Mouse (Mus musculus) limb, embryonic 11.5 days (tissue): Measurements from ENCODE around the gene Ap2b1. TPM values are rescaled to one million over a fixed set of nuclear protein-coding genes. Genes with fewer than 3 reads are reported as not detected.

ENCODE experiments used
- ATAC-seq: fragments of 200-750 bp; cut with Nextera tagmentation; 2 replicates; pipeline ENCODE4 v1.8.0; 2017; ENCODE audit warnings: low read depth; ENCODE audit not compliant: insufficient number of reproducible peaks, low FRiP score, low TSS enrichment
- DNase-seq: peaks from one replicate; pipeline ENCODE4 v3.0.0-alpha.2; 2015; ENCODE audit warnings: low spot score
- H3K27ac ChIP-seq: fragments of 300-500 bp; sonication (generic); replicated peaks from 2 replicates; pipeline ENCODE4 v1.5.1; 2014; ENCODE audit warnings: low read depth, mild to moderate bottlenecking, low read length
- H3K27me3 ChIP-seq: fragments of 300-500 bp; sonication (generic); 2 replicates; pipeline ENCODE4 v1.6.1; 2014; ENCODE audit warnings: mild to moderate bottlenecking, low read length, mixed read lengths; ENCODE audit not compliant: control insufficient read depth, insufficient read depth
- H3K36me3 ChIP-seq: fragments of 300-500 bp; sonication (generic); 2 replicates; pipeline ENCODE4 v1.6.1; 2014; ENCODE audit warnings: mild to moderate bottlenecking, low read length, moderate library complexity, mixed read lengths; ENCODE audit not compliant: control insufficient read depth, insufficient read depth
- H3K4me1 ChIP-seq: fragments of 300-500 bp; sonication (generic); 2 replicates; pipeline ENCODE4 v1.6.1; 2014; ENCODE audit warnings: low read length, mixed read lengths; ENCODE audit not compliant: control insufficient read depth, insufficient read depth
- H3K4me2 ChIP-seq: fragments of 300-500 bp; sonication (generic); 2 replicates; pipeline ENCODE4 v1.6.1; 2014; ENCODE audit warnings: low read depth, mild to moderate bottlenecking, moderate library complexity; ENCODE audit not compliant: severe bottlenecking
- H3K4me3 ChIP-seq: fragments of 300-500 bp; sonication (generic); 2 replicates; pipeline ENCODE4 v1.5.1; 2014; ENCODE audit warnings: low read depth, low read length
- H3K9ac ChIP-seq: fragments of 300-500 bp; sonication (generic); 2 replicates; pipeline ENCODE4 v1.6.1; 2014; ENCODE audit warnings: mild to moderate bottlenecking, low read length
- H3K9me3 ChIP-seq: fragments of 300-500 bp; sonication (generic); 2 replicates; pipeline ENCODE4 v1.6.1; 2016; ENCODE audit warnings: low read length; ENCODE audit not compliant: control insufficient read depth
- WGBS: fragments of 180-500 bp; shearing (Covaris S2); extraction: QIAGEN DNeasy Blood & Tissue Kit; methylation state at CpG from one replicate; pipeline ENCODE4 v1.1.7; 2014; 5-methylcytosine and 5-hydroxymethylcytosine counted together
- polyA plus RNA-seq: library from polyadenylated mRNA; unstranded; fragments of >200 nt; fragmentation: Nextera tagmentation; extraction: Ambion mirVana; gene quantifications from 2 replicates; pipeline ENCODE4 v1.2.1, GENCODE M21; 2014

Gene Ap2b1
- polyA plus RNA-seq, 1 experiment from 2014 or later = 72.1 TPM

DNA sequence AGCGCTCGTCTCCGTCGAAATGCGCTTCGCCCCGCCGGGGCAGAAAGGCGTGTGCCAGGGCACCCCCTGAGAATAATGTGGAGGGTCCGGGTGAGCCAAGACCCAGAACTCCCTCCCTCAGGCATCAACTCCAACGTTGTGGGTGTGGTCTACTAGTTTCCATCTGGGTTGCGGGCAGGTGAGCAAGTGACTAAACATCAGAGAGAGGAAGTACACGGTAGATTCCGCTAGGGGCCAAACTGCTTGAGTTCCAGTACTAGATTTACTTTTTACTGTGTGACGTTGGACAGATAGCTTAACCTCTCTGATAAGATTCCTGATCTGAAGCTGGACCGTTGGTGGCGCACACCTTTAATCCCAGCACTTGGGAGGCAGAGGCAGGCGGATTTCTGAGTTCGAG lies 146.2 kb downstream of the Ap2b1 start:
- Histone ChIP-seq H3K27me3 (peaks cover 43% of the 10 kb centered on the region), H3K36me3 (no peaks in the 10 kb centered on the region; the same call in 1 of the 2 replicates), H3K9ac (no peak overlapping the region), H3K4me2 (peak overlapping the region; percentile 41), H3K4me1 (0 out of 2 replicates have a peak, but pooled peaks cover 3% of the 10 kb centered on the region), H3K4me3 (peak overlapping the region; percentile 10; the same call in 1 of the 2 replicates), H3K9me3 (no peaks in the 10 kb centered on the region), H3K27ac (no peak overlapping the region)
- WGBS = 30% methylated on average over 19 of the region's 19 CpGs
- ATAC-seq = no peak
- no peak for DNase-seq

DNA sequence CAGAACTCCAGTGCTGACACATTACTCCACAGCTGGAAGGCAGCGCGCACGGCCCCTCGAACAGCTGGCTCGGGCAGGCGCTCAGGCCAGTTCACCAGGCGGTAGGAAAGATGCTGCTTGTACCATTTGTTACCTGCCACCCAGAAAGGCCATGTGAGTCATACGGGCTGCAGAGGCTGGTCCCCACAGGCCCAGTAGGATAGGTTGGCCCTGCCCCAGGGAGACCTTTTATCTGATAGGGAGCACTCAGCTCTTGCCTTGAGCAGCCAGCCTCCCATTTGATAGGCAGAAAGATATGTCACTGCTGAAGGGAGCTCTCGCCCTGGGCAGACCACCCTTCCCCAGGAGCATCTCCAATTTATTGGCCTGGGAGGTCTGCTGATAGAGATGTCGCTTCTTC lies 148.8 kb downstream of the Ap2b1 start:
- ATAC-seq (no peak), DNase-seq (no peak)
- Histone ChIP-seq H3K9me3 (no peaks in the 10 kb centered on the region), H3K4me2 (no peak overlapping the region), H3K4me3 (no peak overlapping the region), H3K36me3 (no peaks in the 10 kb centered on the region), H3K9ac (no peak overlapping the region), H3K27ac (no peak overlapping the region), H3K4me1 (0 out of 2 replicates have a peak, but pooled peaks cover 3% of the 10 kb centered on the region), H3K27me3 (peaks cover 26% of the 10 kb centered on the region)
- WGBS = 53% methylated on average over 10 of the region's 10 CpGs

- ATAC-seq = no peak
- Histone ChIP-seq H3K9me3 (no peaks in the 10 kb centered on the region), H3K4me2 (no peak overlapping the region), H3K4me1 (0 out of 2 replicates have a peak, but pooled peaks cover 3% of the 10 kb centered on the region), H3K9ac (no peak overlapping the region), H3K36me3 (no peaks in the 10 kb centered on the region), H3K4me3 (no peak overlapping the region), H3K27me3 (peaks cover 21% of the 10 kb centered on the region), H3K27ac (no peak overlapping the region)
- 41% methylated on average over 16 of the region's 16 CpGs for WGBS
- no peak for DNase-seq
Observed at GRCm38 (mm10) chr11:83448021-83448926, 149.4 kb downstream of the Ap2b1 start.

DNA sequence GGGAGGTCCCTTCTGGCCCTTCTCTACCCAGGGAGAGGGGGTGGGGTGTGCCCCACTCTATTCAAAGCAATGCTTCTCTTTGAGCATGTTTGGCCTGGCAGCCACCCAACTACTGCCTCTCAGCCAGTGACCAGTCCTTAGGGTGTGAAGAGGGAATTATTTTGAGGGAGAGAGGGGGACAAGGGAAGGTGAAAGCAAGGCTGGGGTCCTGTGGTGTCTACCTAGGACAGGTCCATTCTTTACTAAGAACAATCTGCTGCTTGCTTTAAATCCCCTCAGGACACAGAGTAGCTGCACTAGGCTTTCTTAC lies 150.1 kb downstream of the Ap2b1 start:
- H3K9ac ChIP-seq = no peak overlapping the region
- H3K4me2 ChIP-seq = no peak overlapping the region
- H3K9me3 ChIP-seq = no peaks in the 10 kb centered on the region
- H3K27me3 ChIP-seq = peaks cover 15% of the 10 kb centered on the region
- ATAC-seq (no peak), DNase-seq (no peak)
- 0 out of 2 replicates have a peak, but pooled peaks cover 3% of the 10 kb centered on the region for H3K4me1 ChIP-seq
- H3K36me3 ChIP-seq = no peaks in the 10 kb centered on the region
- H3K4me3 ChIP-seq = no peak overlapping the region
- no peak overlapping the region for H3K27ac ChIP-seq

DNA sequence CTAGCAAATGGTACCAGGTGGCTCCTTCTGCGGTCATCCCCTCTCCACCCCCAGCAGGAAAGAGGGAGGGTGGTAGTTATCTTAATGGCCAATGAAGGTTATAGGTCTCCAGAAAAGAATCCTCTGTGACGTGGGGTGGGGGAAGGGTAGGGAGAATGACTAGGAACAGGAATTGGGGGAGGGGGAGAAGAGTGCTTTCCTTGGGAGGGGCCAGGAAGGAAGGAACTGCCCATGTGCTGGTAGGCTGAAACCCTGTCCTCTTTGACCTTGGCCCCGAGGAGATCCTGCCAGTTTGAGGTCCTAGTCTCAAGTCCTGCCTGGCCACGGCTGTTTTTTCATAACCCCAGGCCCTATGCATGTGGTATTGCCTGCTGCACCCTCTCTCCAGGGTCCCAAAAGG lies 150.5 kb downstream of the Ap2b1 start:
- no peak overlapping the region for H3K4me3 ChIP-seq
- no peak overlapping the region for H3K4me2 ChIP-seq
- no peaks in the 10 kb centered on the region for H3K36me3 ChIP-seq
- 23% methylated on average over 4 of the region's 4 CpGs for WGBS
- H3K27me3 ChIP-seq = peaks cover 11% of the 10 kb centered on the region
- H3K27ac ChIP-seq = no peak overlapping the region
- ATAC-seq = no peak
- H3K9me3 ChIP-seq = no peaks in the 10 kb centered on the region
- H3K4me1 ChIP-seq = 0 out of 2 replicates have a peak, but pooled peaks cover 3% of the 10 kb centered on the region
- DNase-seq = no peak
- no peak overlapping the region for H3K9ac ChIP-seq

GRCm38 (mm10) chr11:83450550-83450949 lies 151.7 kb downstream of the Ap2b1 start:
- H3K36me3 ChIP-seq = no peaks in the 10 kb centered on the region
- H3K27me3 ChIP-seq = 0 out of 2 replicates have a peak, but pooled peaks cover 2% of the 10 kb centered on the region
- H3K27ac ChIP-seq = no peak overlapping the region
- ATAC-seq (no peak), DNase-seq (no peak)
- H3K9ac ChIP-seq = no peak overlapping the region
- no peak overlapping the region for H3K4me3 ChIP-seq
- no peak overlapping the region for H3K4me2 ChIP-seq
- H3K4me1 ChIP-seq = peaks cover 15% of the 10 kb centered on the region; the same call in 1 of the 2 replicates
- WGBS = 53% methylated on average over 1 of the region's 1 CpGs
- H3K9me3 ChIP-seq = no peaks in the 10 kb centered on the region

GRCm38 (mm10) chr11:83451281-83451680 lies 152.5 kb downstream of the Ap2b1 start:
- DNase-seq = no peak
- Histone ChIP-seq H3K36me3 (no peaks in the 10 kb centered on the region), H3K9ac (no peak overlapping the region), H3K27ac (no peak overlapping the region), H3K27me3 (0 out of 2 replicates have a peak, but pooled peaks cover 2% of the 10 kb centered on the region), H3K9me3 (no peaks in the 10 kb centered on the region), H3K4me1 (peaks cover 15% of the 10 kb centered on the region; the same call in 1 of the 2 replicates), H3K4me3 (no peak overlapping the region), H3K4me2 (no peak overlapping the region)
- ATAC-seq = no peak
- 90% methylated on average over 10 of the region's 10 CpGs for WGBS

DNA sequence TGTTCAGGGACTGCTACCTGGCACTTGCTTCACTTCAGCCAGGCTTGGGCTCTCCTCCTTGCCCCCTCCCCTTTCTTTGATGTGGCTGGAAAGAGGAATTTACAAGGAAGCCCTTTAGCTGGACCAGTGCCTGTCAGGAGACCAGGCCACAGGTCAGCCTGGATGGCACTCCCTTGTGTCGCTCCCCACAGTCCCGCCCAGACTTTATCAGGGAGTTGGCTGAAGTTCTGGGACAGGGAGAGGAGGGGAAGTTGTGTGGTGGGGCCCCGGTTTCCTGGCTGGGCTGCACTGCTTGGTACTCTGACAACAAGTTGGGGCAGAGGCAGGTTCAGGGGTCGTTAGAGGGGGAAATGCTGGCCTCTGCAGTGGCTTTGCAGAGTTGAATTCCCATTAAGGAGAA lies 155.7 kb downstream of the Ap2b1 start:
- Histone ChIP-seq H3K27me3 (no peaks in the 10 kb centered on the region), H3K4me2 (no peak overlapping the region), H3K9ac (no peak overlapping the region), H3K27ac (no peak overlapping the region), H3K4me3 (no peak overlapping the region), H3K9me3 (no peaks in the 10 kb centered on the region), H3K36me3 (no peaks in the 10 kb centered on the region), H3K4me1 (peaks cover 13% of the 10 kb centered on the region; the same call in 1 of the 2 replicates)
- 3% methylated on average over 4 of the region's 4 CpGs for WGBS
- no peak for DNase-seq
- ATAC-seq = no peak
